Mouse (Mus musculus) bone marrow macrophage, adult 2 months (primary cell): ENCODE results near the gene Nav1. TPM values are rescaled to one million over a fixed set of nuclear protein-coding genes. Genes with fewer than 3 reads are reported as not detected.

Experiments used
- H3K27ac ChIP-seq: 2 replicates; pipeline ENCODE4 v1.5.1; 2012; ENCODE audit warnings: low read depth, low read length; ENCODE audit not compliant: insufficient read depth
- H3K4me1 ChIP-seq: 2 replicates; pipeline ENCODE4 v1.6.1; 2012; ENCODE audit warnings: low read length; ENCODE audit not compliant: control insufficient read depth, insufficient read depth
- H3K4me3 ChIP-seq: 2 replicates; pipeline ENCODE4 v1.5.1; 2012; ENCODE audit warnings: mild to moderate bottlenecking, low read length, moderate library complexity; ENCODE audit not compliant: insufficient read depth
- CTCF ChIP-seq: IDR thresholded peaks from 2 replicates; pipeline ENCODE4 v1.5.1; 2012; ENCODE audit warnings: low read depth, mild to moderate bottlenecking, low read length, moderate library complexity
- POLR2A ChIP-seq: IDR thresholded peaks from 2 replicates; pipeline ENCODE4 v1.6.1; 2012; ENCODE audit warnings: mild to moderate bottlenecking, low read depth, low read length, borderline replicate concordance
- polyA plus RNA-seq: library from polyadenylated mRNA; stranded (reverse); fragments of >200 nt; gene quantifications from 2 replicates; pipeline ENCODE4 v1.2.4, GENCODE M21; 2012; ENCODE audit not compliant: missing spikeins, insufficient read depth, insufficient read length

Nav1 gene
- polyA plus RNA-seq, 1 experiment, result 81.3 TPM

DNA sequence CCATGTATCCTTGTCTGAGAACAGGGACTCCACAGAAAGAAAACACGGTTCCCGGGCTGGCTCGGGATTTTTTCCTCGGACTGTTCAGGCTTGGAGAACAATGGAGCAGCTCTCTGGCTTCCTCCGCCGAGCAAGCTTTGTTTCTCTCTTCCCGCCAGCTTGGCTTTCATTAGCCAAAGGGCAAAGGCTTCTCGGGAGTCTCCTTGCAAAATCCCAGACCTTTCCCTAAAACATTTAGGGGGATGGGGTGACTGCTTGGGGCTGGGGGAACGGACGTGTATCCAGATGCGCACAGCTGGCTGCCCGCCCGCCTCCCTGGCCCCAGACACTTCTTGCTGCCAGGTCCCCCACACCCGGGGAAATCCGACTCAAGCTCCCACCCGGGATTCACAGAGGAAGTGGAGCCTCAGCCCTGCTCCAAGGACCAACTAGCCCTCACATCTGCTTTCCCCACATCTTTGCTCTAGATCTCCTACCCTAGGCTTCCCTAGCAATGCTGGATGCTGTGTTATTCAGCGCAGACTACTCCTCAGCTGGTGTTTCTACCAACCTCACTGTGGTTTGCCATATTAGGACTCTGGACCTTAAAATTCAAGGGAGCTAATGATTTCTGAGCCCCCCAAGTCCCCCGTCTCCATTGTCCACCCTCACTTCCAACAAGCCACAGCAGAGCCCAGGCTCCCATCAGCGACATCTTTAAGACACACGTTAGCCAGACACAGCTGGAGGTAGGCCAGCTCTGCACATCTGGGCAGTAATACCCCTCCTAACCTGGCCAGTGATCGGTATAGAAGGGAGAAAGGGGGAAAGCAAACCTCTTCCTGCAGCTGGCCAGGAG, 23.2 kb downstream of the Nav1 start:
- Histone ChIP-seq H3K4me1 (peaks cover 10% of the 10 kb centered on the region), H3K4me3 (no peak overlapping the region), H3K27ac (no peak overlapping the region)
- TF ChIP-seq CTCF (no peak), POLR2A (no peak)

GRCm38 (mm10) chr1:135583081-135583677, 23.9 kb downstream of the Nav1 start:
- Histone ChIP-seq H3K27ac (no peak overlapping the region), H3K4me3 (no peak overlapping the region), H3K4me1 (peaks cover 10% of the 10 kb centered on the region)
- no peak for TF ChIP-seq POLR2A
- no peak for TF ChIP-seq CTCF

DNA sequence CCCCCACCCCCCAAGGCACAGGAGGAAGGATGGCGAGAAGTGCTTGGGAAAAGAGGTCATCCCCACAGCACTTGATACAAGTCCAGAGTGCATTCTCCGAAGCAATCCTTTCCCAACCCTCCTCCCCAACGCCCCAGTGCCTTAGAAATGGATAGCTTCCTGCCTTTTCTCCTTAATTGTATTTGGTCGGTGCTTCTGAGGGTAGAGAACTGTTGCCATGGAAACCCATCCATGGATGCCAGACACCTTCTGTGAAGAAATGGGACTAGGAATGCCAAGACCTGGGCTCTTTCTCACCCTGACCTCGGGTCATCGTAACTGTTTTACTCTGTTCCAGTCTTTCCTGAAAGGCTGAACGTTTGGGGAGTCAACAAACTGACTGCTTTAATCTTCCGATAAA, 26.1 kb downstream of the Nav1 start:
- H3K4me1 ChIP-seq, result peaks cover 10% of the 10 kb centered on the region
- TF ChIP-seq POLR2A, result no peak
- TF ChIP-seq CTCF, result no peak
- no peak overlapping the region for H3K4me3 ChIP-seq
- no peak overlapping the region for H3K27ac ChIP-seq

DNA sequence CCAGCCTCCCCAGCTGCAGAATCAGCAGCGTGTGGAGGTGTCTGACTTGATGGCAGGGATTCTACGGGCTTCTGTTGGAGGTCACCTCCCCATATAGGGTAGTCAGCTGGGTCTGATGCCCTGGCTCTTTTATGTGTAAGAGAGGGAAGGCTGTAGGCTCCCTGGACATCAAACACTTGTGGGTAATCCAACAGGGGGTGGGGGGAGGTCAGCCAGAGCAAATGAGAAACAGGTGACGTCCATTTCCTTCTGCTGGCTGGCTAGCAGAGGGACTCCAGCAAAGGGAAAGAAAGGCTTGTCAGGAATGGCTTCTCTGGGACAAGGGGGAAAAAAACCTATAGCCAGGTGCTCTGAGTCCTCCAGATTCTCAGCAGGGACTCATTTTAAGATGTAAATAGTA, 28.0 kb downstream of the Nav1 start:
- peaks cover 3% of the 10 kb centered on the region; the same call in 1 of the 2 replicates for H3K4me1 ChIP-seq
- no peak overlapping the region for H3K27ac ChIP-seq
- TF ChIP-seq CTCF (no peak), POLR2A (no peak)
- no peak overlapping the region for H3K4me3 ChIP-seq

DNA sequence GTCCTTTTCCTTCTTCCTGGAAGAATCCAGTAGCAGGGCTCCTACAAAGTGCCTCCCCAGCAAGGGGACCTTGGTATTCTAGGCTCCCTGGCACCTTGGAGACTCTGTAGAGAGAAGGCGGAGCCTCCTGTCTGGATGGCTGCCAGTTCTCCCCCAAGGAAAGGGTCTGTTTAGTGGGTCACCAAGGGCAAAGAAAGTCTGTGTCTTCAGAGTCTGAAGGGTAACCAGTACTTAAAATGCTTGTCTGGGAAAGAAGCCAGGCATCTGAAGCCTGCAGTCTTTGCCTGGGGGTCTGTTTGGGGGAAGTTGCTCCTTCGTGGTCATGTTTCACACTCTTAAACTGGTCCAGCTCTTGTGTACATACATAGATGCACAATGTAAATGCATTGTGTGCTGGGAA, 29.3 kb downstream of the Nav1 start:
- no peaks in the 10 kb centered on the region for H3K4me1 ChIP-seq
- TF ChIP-seq CTCF, result no peak
- TF ChIP-seq POLR2A, result no peak
- no peak overlapping the region for H3K27ac ChIP-seq
- no peak overlapping the region for H3K4me3 ChIP-seq

- Histone ChIP-seq H3K4me1 (no peaks in the 10 kb centered on the region), H3K27ac (no peak overlapping the region), H3K4me3 (no peak overlapping the region)
- TF ChIP-seq POLR2A (no peak), CTCF (no peak)
These were observed 31.7 kb downstream of the Nav1 start for GRCm38 (mm10) chr1:135575393-135575792.

- TF ChIP-seq POLR2A (no peak), CTCF (no peak)
- no peak overlapping the region for H3K27ac ChIP-seq
- no peaks in the 10 kb centered on the region for H3K4me1 ChIP-seq
- H3K4me3 ChIP-seq, result no peak overlapping the region
These were observed 32.5 kb downstream of the Nav1 start for GRCm38 (mm10) chr1:135574451-135575208.

GRCm38 (mm10) chr1:135572139-135572892, 34.8 kb downstream of the Nav1 start:
- Histone ChIP-seq H3K4me1 (no peaks in the 10 kb centered on the region), H3K4me3 (no peak overlapping the region), H3K27ac (no peak overlapping the region)
- TF ChIP-seq CTCF (no peak), POLR2A (no peak)

DNA sequence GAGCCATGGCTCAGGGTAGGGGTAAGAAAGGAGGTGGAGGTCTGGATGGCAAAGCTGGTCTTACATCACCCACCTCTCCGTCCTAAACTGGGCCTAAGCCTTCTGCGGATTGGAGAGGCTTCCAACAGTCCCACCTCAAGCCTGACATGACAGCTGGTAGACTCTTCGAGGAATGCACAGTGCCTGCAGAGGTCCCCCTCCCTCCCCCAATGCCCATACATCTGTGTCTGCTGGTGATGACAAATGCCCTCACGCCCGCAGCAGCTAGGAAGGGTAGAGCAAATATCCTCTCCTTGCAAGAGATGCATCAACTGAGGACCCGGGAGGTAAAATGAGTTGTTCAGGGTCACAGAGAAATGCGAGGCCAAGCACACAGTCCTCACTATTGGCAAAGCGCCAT, 39.0 kb downstream of the Nav1 start:
- TF ChIP-seq POLR2A (no peak), CTCF (no peak)
- no peak overlapping the region for H3K27ac ChIP-seq

More for the DNA sequence above, 39.0 kb downstream of the Nav1 start:
- no peaks in the 10 kb centered on the region for H3K4me1 ChIP-seq
- H3K4me3 ChIP-seq, result no peak overlapping the region
